Mouse (Mus musculus) retina, postnatal 7 days (tissue): ENCODE results near the gene Apln.
A peak's percentile ranks its signal among the peaks of the same experiment; 100 is the strongest.

Source experiments
- DNase-seq: peaks from one replicate; pipeline ENCODE4 v3.0.0-alpha.2; 2012; ENCODE audit warnings: low read depth, low spot score

Gene Apln

GRCm38 (mm10) chrX:48016906-48017601 is 17.6 kb downstream of the Apln start:
- no peak for DNase-seq

GRCm38 (mm10) chrX:48011656-48012055 is 23.0 kb downstream of the Apln start:
- no peak for DNase-seq

GRCm38 (mm10) chrX:48006062-48006461 is 28.6 kb downstream of the Apln start:
- DNase-seq: no peak

- no peak for DNase-seq
Measured at GRCm38 (mm10) chrX:48004786-48005185, 29.9 kb downstream of the Apln start.

GRCm38 (mm10) chrX:48001151-48001550 is 33.5 kb downstream of the Apln start:
- DNase-seq: no peak

GRCm38 (mm10) chrX:47998412-47998811 is 36.2 kb downstream of the Apln start:
- DNase-seq: no peak

GRCm38 (mm10) chrX:47992606-47993005 is 42.0 kb downstream of the Apln start:
- DNase-seq: peak; percentile 53

- DNase-seq: no peak
Measured at GRCm38 (mm10) chrX:47988024-47988423, 46.6 kb downstream of the Apln start.

GRCm38 (mm10) chrX:47985000-47985619 is 49.5 kb downstream of the Apln start:
- peak; percentile 60 for DNase-seq

GRCm38 (mm10) chrX:47977078-47977477 is 57.6 kb downstream of the Apln start:
- no peak for DNase-seq

- DNase-seq: no peak
Measured at GRCm38 (mm10) chrX:47976551-47976950, 58.1 kb downstream of the Apln start.
